Mouse (Mus musculus) small intestine, adult 10 weeks (tissue): ENCODE measurements around the gene Amotl2. TPM values are rescaled to one million over a fixed set of nuclear protein-coding genes. Genes with fewer than 3 reads are reported as not detected.

Experiments used
- polyA plus RNA-seq: library from polyadenylated mRNA; stranded (reverse); fragments of 350-450 nt; fragmentation: Illumina TruSeq; extraction: RNeasy Lipid Tissue Mini Kit (QIAGEN cat#74804); gene quantifications from one replicate; pipeline ENCODE4 v1.2.3, GENCODE M21; 2014; ENCODE audit warnings: low replicate concordance

Amotl2 gene
- polyA plus RNA-seq = 7.4 TPM

DNA sequence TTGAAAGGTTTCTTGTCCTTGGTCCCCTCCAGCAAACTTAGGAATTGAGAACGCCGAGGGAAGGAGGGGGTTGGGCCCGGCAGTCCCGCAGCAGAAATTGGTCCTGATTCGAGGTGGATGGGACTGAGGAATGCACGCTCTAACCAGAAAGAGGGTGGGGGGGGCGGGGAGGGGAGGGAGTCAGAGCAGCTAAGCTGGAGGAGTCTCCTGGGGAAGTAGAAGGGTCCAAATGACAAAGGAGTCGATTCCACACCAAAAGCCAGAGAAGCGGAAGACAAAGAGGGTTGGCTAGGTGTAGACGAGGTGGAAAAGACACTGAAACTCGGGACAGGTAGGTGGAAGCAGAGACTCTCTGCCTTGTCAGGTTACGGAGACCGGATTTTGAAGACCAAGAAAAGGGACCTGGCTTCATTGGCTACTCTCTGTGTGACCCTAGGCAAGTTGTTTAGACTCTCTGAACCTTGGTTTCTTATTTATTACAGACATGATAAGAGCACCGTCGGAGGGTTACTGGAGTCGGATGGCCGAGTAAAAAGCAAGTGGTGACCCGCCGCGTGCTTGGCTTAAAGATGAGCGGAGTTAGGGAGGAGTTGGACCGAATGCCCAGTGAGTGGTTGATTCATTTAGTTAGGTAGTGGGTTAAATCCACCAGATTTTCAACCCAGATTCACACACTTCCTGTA is at the start of gene Amotl2:
TSS of gene Amotl2 (plus strand) at position 192 of the 683 bp plus-strand sequence.

Other genes with a start within 250 kb of the Amotl2 start
- gene Ky, start 210.9 kb upstream of the Amotl2 start, polyA plus RNA-seq = 0.41 TPM
- 4.8 TPM for gene Anapc13, start 90.4 kb upstream of the Amotl2 start, polyA plus RNA-seq
- 22.3 TPM for gene Cep63, start 90.1 kb upstream of the Amotl2 start, polyA plus RNA-seq
- 66.2 TPM for gene Ryk, start 118.2 kb downstream of the Amotl2 start, polyA plus RNA-seq